Mouse (Mus musculus) olfactory bulb, adult 2 months (tissue): ENCODE data around the gene Tbx18.

Source experiments
- CTCF ChIP-seq: fragments of 200-500 bp; IDR thresholded peaks from 2 replicates; pipeline ENCODE4 v1.5.1; 2012; ENCODE audit warnings: low read depth, mild to moderate bottlenecking, low read length, moderate library complexity; ENCODE audit not compliant: insufficient read depth
- POLR2A ChIP-seq: fragments of 200-500 bp; IDR thresholded peaks from 2 replicates; pipeline ENCODE4 v1.6.1; 2012; ENCODE audit warnings: mild to moderate bottlenecking, low read depth, low read length, moderate library complexity; ENCODE audit not compliant: insufficient read depth

GRCm38 (mm10) chr9:87737271-87737670 is 6.2 kb upstream of the Tbx18 start:
- TF ChIP-seq CTCF (no peak), POLR2A (no peak)
